Mouse (Mus musculus) ES-Bruce4 (cell line): ENCODE results near the gene Krt33a.

Source experiments
- CTCF ChIP-seq: IDR thresholded peaks from one replicate; pipeline ENCODE4 v1.8.1; 2011; ENCODE audit warnings: low read depth, low read length
- POLR2A ChIP-seq: IDR thresholded peaks from one replicate; pipeline ENCODE4 v1.8.1; 2011; ENCODE audit warnings: low read length; ENCODE audit not compliant: insufficient read depth

GRCm38 (mm10) chr11:100006624-100007023 lies 9.4 kb downstream of the Krt33a start:
- TF ChIP-seq POLR2A = no peak
- TF ChIP-seq CTCF = peak; percentile 15
